Mouse (Mus musculus): Measurements from ENCODE around the gene Gpr85.

DNA sequence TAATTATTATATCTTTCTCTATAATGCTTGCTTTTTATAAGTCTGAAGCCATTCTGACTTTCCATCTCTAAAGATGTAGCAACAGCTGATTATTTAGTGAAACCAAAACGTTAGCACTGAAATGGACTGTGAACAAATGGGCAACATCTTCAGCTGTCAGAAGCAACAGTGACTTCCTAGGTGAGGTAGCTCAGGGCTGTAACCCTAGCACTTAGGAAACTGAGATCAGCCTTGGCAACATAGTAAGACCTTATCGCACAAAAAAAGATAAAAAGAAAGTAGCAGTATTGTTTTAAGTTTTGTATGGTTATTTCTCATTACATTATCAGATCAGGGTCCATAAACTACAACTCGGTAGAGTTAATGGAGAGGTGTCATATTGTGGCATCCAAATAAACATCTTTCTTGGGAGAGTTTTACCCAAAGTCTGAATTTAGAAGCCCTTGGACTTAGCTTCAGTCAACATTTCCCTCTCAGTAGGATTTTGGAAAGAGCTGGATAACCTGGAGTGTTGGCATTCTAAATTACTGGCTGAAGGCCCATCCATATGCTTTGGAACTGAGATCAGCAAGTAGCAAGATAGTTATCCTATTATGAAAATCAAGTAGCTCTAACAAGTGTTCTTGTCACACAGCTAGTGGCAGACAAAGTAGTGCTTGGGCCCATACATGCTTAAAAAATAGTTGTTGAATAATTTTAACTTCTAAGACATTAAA is 45.3 kb upstream of the Gpr85 start:
- TF ChIP-seq CTCF (conservative IDR thresholded peaks at IDR 0.05; ENCODE audit: low read length) = no peak
- no peak for TF ChIP-seq POU5F1 (IDR thresholded peaks at IDR 0.05; ENCODE audit: borderline replicate concordance, low read length)
- no peak for TF ChIP-seq NANOG (IDR thresholded peaks at IDR 0.05; ENCODE audit: borderline replicate concordance, low read length)
